Mouse (Mus musculus) gastrocnemius, adult 2 months (tissue): ENCODE data around the gene Ap5s1. TPM values are rescaled to one million over a fixed set of nuclear protein-coding genes. Genes with fewer than 3 reads are reported as not detected.
A peak's percentile ranks its signal among the peaks of the same experiment; 100 is the strongest.

Experiments
- DNase-seq: peaks from one replicate; pipeline ENCODE4 v3.0.0; 2022
- H3K27ac ChIP-seq: fragments of 200-600 bp; 2 replicates; pipeline ENCODE4 v1.8.1; 2022; ENCODE audit warnings: mild to moderate bottlenecking
- H3K4me3 ChIP-seq: fragments of 200-600 bp; 2 replicates; pipeline ENCODE4 v1.8.1; 2022; ENCODE audit warnings: mild to moderate bottlenecking, moderate library complexity
- CTCF ChIP-seq: fragments of 200-600 bp; IDR thresholded peaks from 2 replicates; pipeline ENCODE4 v1.8.1; 2022; ENCODE audit warnings: antibody characterized with exemption, mild to moderate bottlenecking, moderate library complexity
- intact Hi-C: fragments of 180-260 bp; cut with DNase I; formaldehyde crosslinking; loops from one replicate; pipeline ENCODE4 v1.15.1; 2025
- total RNA-seq, 2 experiments: library from RNA; stranded (reverse); gene quantifications; 2 replicates each; pipeline ENCODE4 v1.2.3; 2021

Ap5s1 gene
- total RNA-seq, 2 experiments from 2014 or later = 15.6 to 21.0 TPM

GRCm38 (mm10) chr2:131233307-131234126 is 26.6 kb downstream of the Ap5s1 start, which contains the start of gene Mavs:
Gene Mavs, plus strand, starts transcription at chr2:131234063.
- TF ChIP-seq CTCF = no peak
- peak within 1 kb of the TSS; percentile 97 for H3K27ac ChIP-seq
- H3K4me3 ChIP-seq = peak within 1 kb of the TSS; percentile 82
- peak; percentile 98 for DNase-seq
- intact Hi-C loops = no loop called here

GRCm38 (mm10) chr2:131234127-131234650 is 27.3 kb downstream of the Ap5s1 start:
- intact Hi-C loops = no loop called here
- Histone ChIP-seq H3K4me3 (peak overlapping the region; percentile 82), H3K27ac (peak overlapping the region; percentile 97)
- peak; percentile 74 for DNase-seq
- TF ChIP-seq CTCF = no peak

GRCm38 (mm10) chr2:131234970-131235635 is 28.2 kb downstream of the Ap5s1 start:
- no peak for DNase-seq
- Histone ChIP-seq H3K27ac (peak overlapping the region; percentile 97), H3K4me3 (peak overlapping the region; percentile 82)
- intact Hi-C loops = no loop called here
- TF ChIP-seq CTCF = no peak

GRCm38 (mm10) chr2:131242180-131242579 is 35.3 kb downstream of the Ap5s1 start:
- H3K4me3 ChIP-seq = no peak overlapping the region
- no peak for TF ChIP-seq CTCF
- H3K27ac ChIP-seq = no peak overlapping the region
- intact Hi-C loops = no loop called here
- no peak for DNase-seq

- no peak for TF ChIP-seq CTCF
- intact Hi-C loops = no loop called here
- no peak for DNase-seq
- Histone ChIP-seq H3K4me3 (no peak overlapping the region), H3K27ac (no peak overlapping the region)
Measured at GRCm38 (mm10) chr2:131242929-131243328, 36.1 kb downstream of the Ap5s1 start.

GRCm38 (mm10) chr2:131253681-131254328 is 46.9 kb downstream of the Ap5s1 start:
- Histone ChIP-seq H3K4me3 (peak overlapping the region; percentile 16; the same call in 1 of the 2 replicates), H3K27ac (peak overlapping the region; percentile 75)
- peak; percentile 68 for DNase-seq
- TF ChIP-seq CTCF = peak; percentile 80
- intact Hi-C loops = loop anchor here (1.0 to 10.0 kb wide), 4 partner anchors 72 to 289 kb away; partner anchors contain the start of genes 1700037H04Rik and Cenpb

- peak overlapping the region; percentile 75 for H3K27ac ChIP-seq
- peak overlapping the region; percentile 16; the same call in 1 of the 2 replicates for H3K4me3 ChIP-seq
- peak; percentile 28 for DNase-seq
- intact Hi-C loops = loop anchor here (1.0 to 10.0 kb wide), 4 partner anchors 72 to 290 kb away; partner anchors contain the start of genes 1700037H04Rik and Cenpb
- no peak for TF ChIP-seq CTCF
Measured at GRCm38 (mm10) chr2:131254329-131254713, 47.4 kb downstream of the Ap5s1 start.

GRCm38 (mm10) chr2:131255738-131256137 is 48.9 kb downstream of the Ap5s1 start:
- DNase-seq = no peak
- Histone ChIP-seq H3K4me3 (no peak overlapping the region), H3K27ac (no peak overlapping the region)
- intact Hi-C loops = loop anchor here (10.0 kb wide), 1 partner anchor 291 kb away; no protein-coding TSS in a partner anchor
- no peak for TF ChIP-seq CTCF

GRCm38 (mm10) chr2:131258693-131259092 is 51.8 kb downstream of the Ap5s1 start:
- no peak for TF ChIP-seq CTCF
- intact Hi-C loops = loop anchor here (10.0 kb wide), 1 partner anchor 294 kb away; no protein-coding TSS in a partner anchor
- no peak for DNase-seq
- H3K4me3 ChIP-seq = no peak overlapping the region
- H3K27ac ChIP-seq = no peak overlapping the region

GRCm38 (mm10) chr2:131260544-131261307 is 53.8 kb downstream of the Ap5s1 start:
- intact Hi-C loops = no loop called here
- no peak overlapping the region for H3K27ac ChIP-seq
- TF ChIP-seq CTCF = no peak
- no peak for DNase-seq
- H3K4me3 ChIP-seq = no peak overlapping the region

GRCm38 (mm10) chr2:131261481-131262212 is 54.8 kb downstream of the Ap5s1 start:
- Histone ChIP-seq H3K4me3 (peak overlapping the region; percentile 93), H3K27ac (peak overlapping the region; percentile 97)
- intact Hi-C loops = loop anchor here (1.0 to 2.0 kb wide), 2 partner anchors 91 to 155 kb away; partner anchors contain the start of gene Rnf24
- DNase-seq = no peak
- TF ChIP-seq CTCF = no peak
